9 mouse cellular contexts compared by ENCODE assay signal in the genomic region with DNA sequence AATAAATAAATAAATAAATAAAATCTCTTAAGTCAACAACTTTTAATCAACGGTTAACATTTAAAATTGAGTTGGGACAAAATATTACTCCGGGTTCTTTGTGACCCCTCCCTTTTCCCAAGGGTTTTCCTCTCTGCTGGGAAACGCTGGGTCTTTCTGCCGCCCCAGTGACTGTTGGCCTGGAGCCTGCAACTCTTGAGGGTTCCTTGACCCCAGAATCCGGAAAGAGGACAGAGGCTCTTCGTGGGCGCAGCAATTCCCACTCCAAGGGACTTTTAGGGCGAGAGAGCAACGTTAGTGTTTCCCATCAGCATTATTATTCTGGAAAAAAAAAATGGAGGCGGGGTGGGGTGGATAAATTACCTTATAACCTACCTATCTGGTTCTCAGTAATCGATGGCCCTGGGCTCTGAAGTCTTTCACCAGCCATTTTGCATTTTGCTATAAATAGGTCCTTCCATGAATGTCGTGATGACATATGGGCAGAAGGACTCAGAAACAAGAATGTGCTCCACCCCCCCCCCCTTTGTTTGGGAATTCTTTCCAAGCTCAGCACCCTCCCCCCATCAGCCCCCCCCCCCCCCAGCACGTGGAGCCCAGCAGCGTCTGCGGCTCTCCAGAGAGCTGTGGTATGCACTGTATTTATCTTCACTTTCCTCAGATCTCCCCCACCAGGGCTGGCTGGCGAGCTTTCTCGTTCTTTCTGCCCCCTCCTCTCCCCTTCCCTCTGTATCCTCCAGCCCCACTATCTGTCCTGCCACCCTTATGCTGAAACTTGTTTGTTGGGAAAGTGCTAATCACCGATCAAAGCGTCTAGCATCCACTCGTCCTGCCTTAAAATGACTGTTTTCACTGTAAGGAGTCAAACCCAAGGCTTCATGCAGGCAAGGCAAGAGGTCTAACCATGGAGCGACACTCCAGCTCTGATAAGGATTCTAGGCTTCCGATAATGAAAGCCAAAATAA. TPM values are rescaled to one million over a fixed set of nuclear protein-coding genes. Genes with fewer than 3 reads are reported as not detected.
DNase-seq lines count a peak whose midpoint lies in the region; ATAC-seq lines count a peak whose summit lies in the region.
"Had no signal": no experiment of that assay in that cellular context is flagged by ENCODE, and none has a peak within 500 bp of the region (broad histone marks: within the 10 kb centered on the region; RNA-seq: fewer than 3 reads in every experiment).

No protein-coding gene starts in this region.

- no peaks in the 10 kb centered on the region for H3K27me3 ChIP-seq in hindbrain, embryonic 15.5 days
- H3K27me3 ChIP-seq in liver, embryonic 12.5 days (replicated peaks): no peaks in the 10 kb centered on the region
- no peaks in the 10 kb centered on the region for H3K27me3 ChIP-seq in neural tube, embryonic 13.5 days
- H3K27me3 ChIP-seq: Patski had no signal

- H3K4me1 ChIP-seq in hindbrain, embryonic 15.5 days (replicated peaks): peaks cover 16% of the 10 kb centered on the region
- peaks cover 70% of the 10 kb centered on the region for H3K4me1 ChIP-seq in liver, embryonic 12.5 days
- peaks cover 21% of the 10 kb centered on the region for H3K4me1 ChIP-seq in neural tube, embryonic 13.5 days (replicated peaks)

- no peak overlapping the region for H3K4me3 ChIP-seq in hindbrain, embryonic 15.5 days
- H3K4me3 ChIP-seq in liver, embryonic 12.5 days: peak overlapping the region; percentile 34
- peak overlapping the region; percentile 18 for H3K4me3 ChIP-seq in neural tube, embryonic 13.5 days

- H3K36me3 ChIP-seq in hindbrain, embryonic 15.5 days: no peaks in the 10 kb centered on the region
- no peaks in the 10 kb centered on the region for H3K36me3 ChIP-seq in liver, embryonic 12.5 days
- H3K36me3 ChIP-seq in neural tube, embryonic 13.5 days: no peaks in the 10 kb centered on the region

- no peak overlapping the region for H3K27ac ChIP-seq in hindbrain, embryonic 15.5 days (replicated peaks)
- H3K27ac ChIP-seq in liver, embryonic 12.5 days: peak overlapping the region; percentile 98
- peak overlapping the region; percentile 52; the same call in 1 of the 2 replicates for H3K27ac ChIP-seq in neural tube, embryonic 13.5 days (replicated peaks)

- DNase-seq in ovary, postnatal 36 days (ENCODE audit: low spot score): peak; percentile 45
- DNase-seq in ovary, postnatal 10 days (ENCODE audit: low spot score): no peak
- no peak for DNase-seq in thymus, postnatal 4 days
- DNase-seq in B cell, adult 2 months: no peak

- no peaks in the 10 kb centered on the region for H3K9me3 ChIP-seq in hindbrain, embryonic 15.5 days
- no peaks in the 10 kb centered on the region for H3K9me3 ChIP-seq in liver, embryonic 12.5 days (replicated peaks)
- H3K9me3 ChIP-seq in neural tube, embryonic 13.5 days: no peaks in the 10 kb centered on the region

- peak; percentile 21; the same call in 1 of the 2 replicates for ATAC-seq in erythroid progenitor cell, adult 5-6 weeks (replicated peaks; ENCODE audit: low FRiP score, poor library complexity, severe bottlenecking)
- peak; percentile 32; the same call in 1 of the 2 replicates for ATAC-seq in hindbrain, embryonic 15.5 days (ENCODE audit: low FRiP score, low read depth)
- 0 out of 2 replicates have a peak, but pooled peaks have one; percentile 8 for ATAC-seq in liver, embryonic 12.5 days
- ATAC-seq in neural tube, embryonic 13.5 days (ENCODE audit: low read depth): peak; percentile 54; the same call in 1 of the 2 replicates

- H3K4me2 ChIP-seq in hindbrain, embryonic 15.5 days: peak overlapping the region; percentile 54
- peak overlapping the region; percentile 68 for H3K4me2 ChIP-seq in liver, embryonic 12.5 days
- peak overlapping the region; percentile 57 for H3K4me2 ChIP-seq in neural tube, embryonic 13.5 days

- 9% methylated on average over 22 of the region's 22 CpGs for WGBS in hindbrain, embryonic 15.5 days
- 3% methylated on average over 22 of the region's 22 CpGs for WGBS in liver, embryonic 12.5 days (ENCODE audit: insufficient replicate concordance)
- WGBS in neural tube, embryonic 13.5 days: 15% methylated on average over 20 of the region's 22 CpGs

- H3K9ac ChIP-seq in hindbrain, embryonic 15.5 days: no peak overlapping the region
- H3K9ac ChIP-seq in liver, embryonic 12.5 days: peak overlapping the region; percentile 69
- peak overlapping the region; percentile 50 for H3K9ac ChIP-seq in neural tube, embryonic 13.5 days

RNA-seq across cellular contexts. Expression of a gene that starts 32.6 kb away (rescaled TPM):
- total RNA-seq in erythroid progenitor cell, adult 5-6 weeks (2015; ENCODE audit: low replicate concordance): 8.0 and 15.9 TPM in 2 replicates
- total RNA-seq in erythroid progenitor cell, adult 5-6 weeks (2017; ENCODE audit: low replicate concordance): 11.2 and 36.3 TPM in 2 replicates
- polyA plus RNA-seq in hindbrain, embryonic 15.5 days (2015; fragmentation: Nextera tagmentation; extraction: Ambion mirVana): 9.0 and 9.7 TPM in 2 replicates
- 0.67 and 0.74 TPM in 2 replicates for polyA plus RNA-seq in liver, embryonic 12.5 days (2016; fragmentation: Nextera tagmentation; extraction: Ambion mirVana)
- polyA plus RNA-seq in neural tube, embryonic 13.5 days (2015; fragmentation: Nextera tagmentation; extraction: Ambion mirVana): 2.6 and 4.3 TPM in 2 replicates

RNA-seq across cellular contexts. Expression of a gene that starts 33.8 kb away (rescaled TPM):
- 14.4 and 32.7 TPM in 2 replicates for total RNA-seq in erythroid progenitor cell, adult 5-6 weeks (2015; ENCODE audit: low replicate concordance)
- total RNA-seq in erythroid progenitor cell, adult 5-6 weeks (2017; ENCODE audit: low replicate concordance): 8.8 and 22.2 TPM in 2 replicates
- 34.5 and 37.0 TPM in 2 replicates for polyA plus RNA-seq in hindbrain, embryonic 15.5 days (2015; fragmentation: Nextera tagmentation; extraction: Ambion mirVana)
- 20.7 and 23.8 TPM in 2 replicates for polyA plus RNA-seq in liver, embryonic 12.5 days (2016; fragmentation: Nextera tagmentation; extraction: Ambion mirVana)
- polyA plus RNA-seq in neural tube, embryonic 13.5 days (2015; fragmentation: Nextera tagmentation; extraction: Ambion mirVana): 31.1 and 32.3 TPM in 2 replicates

RNA-seq across cellular contexts. Expression of a gene that starts 33.8 kb away (rescaled TPM):
- 3.2 and 8.8 TPM in 2 replicates for total RNA-seq in erythroid progenitor cell, adult 5-6 weeks (2015; ENCODE audit: low replicate concordance)
- total RNA-seq in erythroid progenitor cell, adult 5-6 weeks (2017; ENCODE audit: low replicate concordance): 4.1 and 7.7 TPM in 2 replicates
- 12.5 and 13.3 TPM in 2 replicates for polyA plus RNA-seq in hindbrain, embryonic 15.5 days (2015; fragmentation: Nextera tagmentation; extraction: Ambion mirVana)
- polyA plus RNA-seq in liver, embryonic 12.5 days (2016; fragmentation: Nextera tagmentation; extraction: Ambion mirVana): 19.8 and 20.6 TPM in 2 replicates
- 8.9 and 9.6 TPM in 2 replicates for polyA plus RNA-seq in neural tube, embryonic 13.5 days (2015; fragmentation: Nextera tagmentation; extraction: Ambion mirVana)
